Mouse (Mus musculus) liver, embryonic 11.5 days (tissue): ENCODE results near the gene Plvap. TPM values are rescaled to one million over a fixed set of nuclear protein-coding genes. Genes with fewer than 3 reads are reported as not detected.

Source experiments
- ATAC-seq: fragments of 200-750 bp; cut with Nextera tagmentation; replicated peaks from 2 replicates; pipeline ENCODE4 v1.8.0; 2017; ENCODE audit warnings: moderate number of reproducible peaks, mild to moderate bottlenecking, moderate TSS enrichment, moderate library complexity; ENCODE audit not compliant: low FRiP score
- DNase-seq: peaks from one replicate; pipeline ENCODE4 v3.0.0-alpha.2; 2017; ENCODE audit warnings: low spot score
- H3K27ac ChIP-seq: fragments of 300-500 bp; sonication (generic); 2 replicates; pipeline ENCODE4 v1.5.1; 2014; ENCODE audit warnings: mild to moderate bottlenecking, low read depth, low read length, control low read depth
- H3K27me3 ChIP-seq: fragments of 300-500 bp; sonication (generic); replicated peaks from 2 replicates; pipeline ENCODE4 v1.6.1; 2014; ENCODE audit warnings: low read length, mixed read lengths; ENCODE audit not compliant: control insufficient read depth, insufficient read depth
- H3K36me3 ChIP-seq: fragments of 300-500 bp; sonication (generic); 2 replicates; pipeline ENCODE4 v1.6.1; 2014; ENCODE audit warnings: mild to moderate bottlenecking, low read length, moderate library complexity, mixed read lengths; ENCODE audit not compliant: control insufficient read depth, insufficient read depth
- H3K4me1 ChIP-seq: fragments of 300-500 bp; sonication (generic); replicated peaks from 2 replicates; pipeline ENCODE4 v1.6.1; 2014; ENCODE audit warnings: low read length, mixed read lengths; ENCODE audit not compliant: control insufficient read depth, insufficient read depth
- H3K4me2 ChIP-seq: fragments of 300-500 bp; sonication (generic); 2 replicates; pipeline ENCODE4 v1.6.1; 2014; ENCODE audit warnings: mild to moderate bottlenecking, control low read depth, moderate library complexity
- H3K4me3 ChIP-seq: fragments of 300-500 bp; sonication (generic); 2 replicates; pipeline ENCODE4 v1.5.1; 2014; ENCODE audit warnings: low read depth, low read length, control low read depth
- H3K9ac ChIP-seq: fragments of 300-500 bp; sonication (generic); 2 replicates; pipeline ENCODE4 v1.6.1; 2014; ENCODE audit warnings: low read depth, low read length, control low read depth
- H3K9me3 ChIP-seq: fragments of 300-500 bp; sonication (generic); 2 replicates; pipeline ENCODE4 v1.6.1; 2016; ENCODE audit warnings: low read length, inconsistent platforms, mixed read lengths; ENCODE audit not compliant: control insufficient read depth
- WGBS: fragments of 180-500 bp; shearing (Covaris S2); extraction: QIAGEN DNeasy Blood & Tissue Kit; methylation state at CpG from one replicate; pipeline ENCODE4 v1.1.7; 2014; 5-methylcytosine and 5-hydroxymethylcytosine counted together
- polyA plus RNA-seq: library from polyadenylated mRNA; unstranded; fragments of >200 nt; fragmentation: Nextera tagmentation; extraction: Ambion mirVana; gene quantifications from 2 replicates; pipeline ENCODE4 v1.2.1, GENCODE M21; 2014

Gene Plvap
- polyA plus RNA-seq, 1 experiment from 2014 or later: 57.3 TPM

DNA sequence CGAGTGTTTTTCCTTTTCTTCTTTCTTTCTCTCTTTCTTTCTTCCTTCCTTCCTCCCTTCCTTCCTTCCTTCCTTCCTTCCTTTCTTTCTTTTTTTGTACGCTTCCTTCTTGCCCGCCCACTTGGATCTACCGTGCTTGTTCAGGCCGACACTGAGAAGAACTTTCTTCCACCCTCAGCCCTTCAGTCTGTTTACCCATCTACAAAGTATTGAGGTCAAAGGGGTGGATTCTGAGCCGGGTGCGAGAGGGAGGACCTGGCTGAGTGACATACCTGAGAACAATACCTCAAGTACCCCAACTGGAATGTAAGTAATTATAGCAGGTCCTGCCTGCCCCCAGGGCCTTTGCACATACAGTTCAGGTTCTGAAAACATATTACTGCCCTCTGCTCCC is 25.4 kb downstream of the Plvap start:
- H3K4me2 ChIP-seq: peak overlapping the region; percentile 88

DNA sequence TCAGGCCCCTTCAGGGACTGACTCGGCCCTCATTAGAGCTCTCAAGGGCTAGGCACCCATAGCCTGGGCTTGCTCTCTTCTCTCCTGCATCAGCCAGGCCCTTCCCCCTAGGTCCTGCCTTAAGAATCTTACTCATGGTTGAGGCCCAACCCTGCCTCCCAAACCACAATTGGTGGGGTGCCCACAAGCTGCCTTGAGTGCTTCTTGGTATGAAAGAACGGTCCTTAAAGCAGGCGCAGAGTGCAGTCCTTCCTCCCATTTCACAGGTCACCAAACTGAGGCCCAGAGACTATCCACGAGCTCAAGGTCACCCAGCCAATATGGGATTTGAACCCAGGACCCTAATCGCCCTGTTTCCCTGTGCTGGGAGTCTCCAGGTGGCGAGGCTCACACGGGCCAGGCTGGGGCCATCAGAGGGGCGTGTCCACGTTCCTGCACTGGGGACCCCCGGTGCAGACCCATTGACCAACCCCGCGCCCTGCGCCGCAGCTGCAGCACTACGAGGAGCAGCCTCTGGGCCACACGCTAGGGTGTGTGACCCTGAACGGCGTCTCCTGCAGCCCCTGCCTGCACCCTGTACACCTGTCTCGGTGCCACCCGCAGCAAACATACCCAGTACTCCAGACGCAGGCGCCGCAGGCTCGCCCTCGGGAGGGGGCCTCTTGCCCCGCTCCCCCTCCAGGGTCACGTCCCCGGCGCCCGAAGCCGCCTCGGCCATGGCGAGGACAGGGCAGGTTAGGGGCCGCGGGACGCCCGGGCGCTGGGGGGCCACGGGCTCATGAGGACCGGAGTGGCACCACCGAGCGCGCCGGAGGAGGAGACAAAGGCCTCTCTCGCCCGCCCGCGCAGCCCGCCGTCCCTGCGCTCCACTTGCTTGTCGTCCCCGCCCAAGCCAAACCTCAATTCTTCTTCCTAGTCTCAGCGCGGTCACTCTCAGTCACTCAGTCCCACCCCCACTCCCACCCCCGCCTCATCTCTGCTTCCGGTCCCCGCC is 26.1 kb downstream of the Plvap start, which contains the start of gene Ano8:
TSS of gene Ano8 (minus strand) at position 822 of the 994 bp plus-strand sequence.
- H3K4me2 ChIP-seq: peak within 1 kb of the TSS; percentile 88
- H3K36me3 ChIP-seq: peaks cover 4% of the 10 kb centered on the region; the same call in 1 of the 2 replicates
- H3K27ac ChIP-seq: 0 out of 2 replicates have a peak within 1 kb of the TSS, but pooled peaks have one; percentile 16
- H3K4me3 ChIP-seq: peak within 1 kb of the TSS; percentile 63
- DNase-seq (peak; percentile 78), ATAC-seq (peak; percentile 30)
- H3K9ac ChIP-seq: peak within 1 kb of the TSS; percentile 61
- no peaks in the 10 kb centered on the region for H3K9me3 ChIP-seq
- H3K27me3 ChIP-seq: peaks cover 17% of the 10 kb centered on the region
- peaks cover 17% of the 10 kb centered on the region for H3K4me1 ChIP-seq
- 6% methylated on average over 58 of the region's 58 CpGs for WGBS

More for the DNA sequence above, 25.4 kb downstream of the Plvap start:
- no peak overlapping the region; the same call in 1 of the 2 replicates for H3K4me3 ChIP-seq
- WGBS: 26% methylated on average over 7 of the region's 7 CpGs
- DNase-seq: no peak
- H3K9ac ChIP-seq: no peak overlapping the region
- H3K27ac ChIP-seq: no peak overlapping the region
- H3K36me3 ChIP-seq: peaks cover 10% of the 10 kb centered on the region; the same call in 1 of the 2 replicates
- peaks cover 10% of the 10 kb centered on the region for H3K27me3 ChIP-seq
- no peaks in the 10 kb centered on the region for H3K9me3 ChIP-seq
- no peak for ATAC-seq
- H3K4me1 ChIP-seq: peaks cover 11% of the 10 kb centered on the region

DNA sequence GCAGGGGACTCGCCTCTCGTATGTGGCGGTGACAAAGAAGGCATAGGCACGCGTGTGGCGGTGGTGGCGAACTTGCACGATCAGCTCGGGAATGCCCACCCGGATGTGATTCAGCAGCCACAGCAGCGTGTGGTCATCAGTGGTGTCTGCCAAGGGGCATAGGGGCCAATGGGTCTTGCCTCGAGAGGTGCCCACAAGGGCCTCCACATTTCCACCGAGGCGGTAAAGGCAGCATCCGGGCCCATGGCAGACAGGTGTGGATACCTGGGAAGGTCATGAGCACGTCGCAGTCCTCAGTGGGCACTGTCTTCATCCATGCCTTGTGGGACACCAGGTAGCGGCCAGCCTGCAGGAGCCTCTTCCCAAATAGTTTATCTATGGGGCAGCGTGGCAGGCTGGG is 26.8 kb downstream of the Plvap start:
- peaks cover 15% of the 10 kb centered on the region for H3K4me1 ChIP-seq
- no peaks in the 10 kb centered on the region for H3K36me3 ChIP-seq
- H3K4me2 ChIP-seq: peak overlapping the region; percentile 88; the same call in 1 of the 2 replicates
- no peak overlapping the region for H3K27ac ChIP-seq
- ATAC-seq (no peak), DNase-seq (no peak)
- no peak overlapping the region for H3K4me3 ChIP-seq
- WGBS: 89% methylated on average over 19 of the region's 19 CpGs
- H3K9me3 ChIP-seq: no peaks in the 10 kb centered on the region
- H3K27me3 ChIP-seq: peaks cover 18% of the 10 kb centered on the region
- H3K9ac ChIP-seq: no peak overlapping the region

DNA sequence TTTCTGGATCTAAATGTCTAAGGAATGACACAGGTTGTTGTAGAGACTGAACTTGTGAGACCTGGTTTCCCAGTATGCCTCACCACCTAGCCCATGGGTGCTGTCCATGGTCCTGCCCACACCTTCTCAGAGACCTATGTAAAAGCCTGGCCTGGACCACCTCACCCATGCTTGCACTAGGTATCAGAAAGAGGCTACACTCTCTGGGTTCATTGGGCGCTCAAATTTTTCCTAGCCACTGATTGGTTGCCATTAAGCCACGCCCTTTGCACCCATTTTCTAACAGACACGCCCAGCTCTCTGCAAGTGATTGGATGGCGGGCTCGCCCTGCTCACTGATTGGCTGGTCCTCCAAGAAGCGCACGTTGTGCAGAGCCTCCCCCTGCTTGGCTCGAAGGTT is 27.6 kb downstream of the Plvap start:
- Histone ChIP-seq H3K9me3 (no peaks in the 10 kb centered on the region), H3K4me3 (no peak overlapping the region), H3K27ac (no peak overlapping the region), H3K4me2 (no peak overlapping the region), H3K9ac (no peak overlapping the region), H3K27me3 (peaks cover 18% of the 10 kb centered on the region), H3K36me3 (no peaks in the 10 kb centered on the region), H3K4me1 (peaks cover 8% of the 10 kb centered on the region)
- peak; percentile 67 for DNase-seq
- ATAC-seq: peak; percentile 21; the same call in 1 of the 2 replicates
- 43% methylated on average over 8 of the region's 8 CpGs for WGBS

DNA sequence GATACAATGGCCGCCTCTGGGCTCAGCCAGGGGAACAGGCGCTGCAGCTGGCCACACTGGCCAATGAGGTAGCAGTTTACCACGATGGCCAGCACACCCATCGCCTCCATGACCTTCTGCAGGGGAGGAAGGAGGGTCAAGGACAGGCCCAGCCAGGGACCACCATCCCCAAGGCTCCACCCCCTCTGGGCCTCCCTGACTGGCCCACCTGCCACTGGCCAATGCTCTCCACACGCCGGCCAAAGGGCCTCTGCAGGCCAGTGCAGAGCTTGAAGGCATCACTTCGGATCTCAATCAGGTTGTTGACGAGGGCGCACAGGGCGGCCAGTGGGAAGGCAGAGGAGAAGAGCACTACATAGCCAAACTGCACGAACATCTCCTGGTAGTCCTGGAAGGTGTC is 32.6 kb downstream of the Plvap start:
- Histone ChIP-seq H3K27me3 (peaks cover 18% of the 10 kb centered on the region), H3K4me3 (no peak overlapping the region), H3K27ac (no peak overlapping the region), H3K9me3 (no peaks in the 10 kb centered on the region), H3K9ac (no peak overlapping the region), H3K36me3 (peaks cover 12% of the 10 kb centered on the region), H3K4me1 (peaks cover 16% of the 10 kb centered on the region), H3K4me2 (no peak overlapping the region)
- no peak for ATAC-seq
- DNase-seq: no peak
- 82% methylated on average over 11 of the region's 11 CpGs for WGBS

DNA sequence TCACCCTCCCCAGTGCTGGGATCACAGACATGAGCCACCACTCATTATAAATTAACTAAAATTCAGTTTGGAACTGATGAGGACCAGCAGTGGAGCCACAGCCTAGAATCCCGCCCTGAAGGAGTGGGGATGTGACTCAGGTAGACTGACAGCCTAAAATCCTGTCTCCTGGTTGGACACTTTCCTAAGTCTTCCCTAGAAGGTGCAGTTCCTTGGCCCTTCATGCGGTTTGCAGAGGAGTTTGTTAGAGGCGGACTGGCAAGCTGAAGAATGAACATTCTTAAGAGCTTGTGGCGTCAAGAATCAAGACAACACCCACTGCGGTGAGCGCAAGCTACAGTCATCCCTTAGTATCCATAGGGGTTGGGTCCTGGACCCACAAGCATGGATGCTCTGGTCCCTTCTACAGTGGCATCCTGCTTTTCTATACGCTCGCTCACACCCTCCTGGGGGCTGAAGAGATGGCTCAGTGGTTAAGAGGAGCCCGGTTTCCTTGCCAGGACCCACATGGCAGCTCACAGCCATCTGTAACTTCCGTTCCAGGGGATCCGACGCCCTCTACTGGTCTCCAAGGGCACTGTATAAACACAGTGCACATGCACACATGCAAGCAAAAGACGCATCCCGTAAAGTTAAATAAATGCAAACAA is 34.2 kb downstream of the Plvap start:
- Histone ChIP-seq H3K9ac (peak overlapping the region; percentile 75), H3K4me2 (peak overlapping the region; percentile 93), H3K9me3 (no peaks in the 10 kb centered on the region), H3K4me1 (peaks cover 16% of the 10 kb centered on the region), H3K27me3 (peaks cover 18% of the 10 kb centered on the region), H3K36me3 (peaks cover 20% of the 10 kb centered on the region), H3K27ac (no peak overlapping the region), H3K4me3 (peak overlapping the region; percentile 70)
- WGBS: 35% methylated on average over 14 of the region's 14 CpGs
- no peak for DNase-seq
- ATAC-seq: no peak

DNA sequence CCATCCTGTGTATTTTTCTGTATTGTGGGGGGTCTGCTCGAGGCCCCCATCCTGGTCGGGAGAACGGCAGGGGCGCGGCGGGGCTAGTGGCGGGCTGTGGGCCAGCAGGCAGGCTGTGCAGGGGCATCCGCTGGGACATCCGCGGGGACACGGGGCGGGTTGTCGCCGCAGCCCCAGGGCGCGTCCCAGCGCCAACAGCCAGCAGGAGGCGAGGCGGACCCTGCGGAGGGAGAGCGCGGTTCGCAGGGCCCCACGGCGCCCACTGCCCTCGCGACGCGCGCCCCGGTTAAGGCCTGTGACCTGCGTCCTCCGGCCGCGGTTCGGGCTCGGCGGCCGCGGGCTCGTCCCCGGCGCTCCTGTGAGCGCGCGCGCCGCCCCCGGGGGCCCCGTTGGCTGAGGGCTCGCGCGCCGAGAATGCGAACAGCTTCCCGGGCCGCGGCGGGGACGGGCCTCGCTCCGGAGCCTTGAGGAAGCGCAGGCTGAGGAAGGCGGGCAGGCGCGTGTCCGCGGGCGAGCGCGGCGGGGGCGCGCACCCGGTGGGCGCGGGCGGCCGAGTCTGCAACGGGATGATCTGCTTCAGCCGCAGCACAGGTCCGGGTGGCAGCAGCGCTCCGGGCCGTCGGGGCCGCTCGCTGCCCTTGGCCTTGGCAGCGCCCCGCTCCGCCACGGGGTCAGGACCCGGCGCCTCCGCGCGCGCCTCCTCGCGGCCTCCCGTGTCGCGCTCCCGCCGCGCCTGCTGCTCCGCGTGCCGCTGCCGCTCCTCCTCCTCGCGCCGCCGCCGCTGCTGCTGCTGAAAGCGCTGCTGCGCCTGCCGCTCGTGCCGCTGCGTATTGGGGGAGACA is 35.2 kb downstream of the Plvap start:
- H3K4me1 ChIP-seq: peaks cover 16% of the 10 kb centered on the region
- peak overlapping the region; percentile 75 for H3K9ac ChIP-seq
- DNase-seq (peak; percentile 85), ATAC-seq (peak; percentile 81)
- peak overlapping the region; percentile 73 for H3K27ac ChIP-seq
- no peaks in the 10 kb centered on the region for H3K9me3 ChIP-seq
- H3K4me2 ChIP-seq: peak overlapping the region; percentile 93
- under 1% methylated on average over 101 of the region's 121 CpGs for WGBS
- peak overlapping the region; percentile 70 for H3K4me3 ChIP-seq
- H3K27me3 ChIP-seq: peaks cover 10% of the 10 kb centered on the region
- peaks cover 29% of the 10 kb centered on the region for H3K36me3 ChIP-seq

DNA sequence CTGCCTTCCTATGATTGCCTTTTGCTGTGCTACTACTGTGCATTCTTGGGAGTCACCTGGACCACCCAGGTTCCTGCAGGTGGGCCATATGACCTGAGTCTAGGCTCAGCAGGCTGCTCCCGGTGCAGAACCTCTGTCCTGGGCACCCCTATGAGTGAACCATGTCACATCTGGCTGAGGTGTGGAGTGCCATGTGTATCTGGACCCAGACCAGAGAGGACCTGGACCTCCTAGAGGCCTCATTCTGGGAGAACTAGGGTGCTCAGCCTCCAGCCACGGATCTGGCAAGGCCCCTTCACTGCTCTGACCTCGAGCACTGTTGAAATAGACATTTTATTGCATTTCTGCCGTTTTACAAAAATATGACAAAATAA is 35.9 kb downstream of the Plvap start:
- Histone ChIP-seq H3K9ac (peak overlapping the region; percentile 75), H3K27me3 (peaks cover 4% of the 10 kb centered on the region), H3K4me2 (peak overlapping the region; percentile 93), H3K36me3 (peaks cover 34% of the 10 kb centered on the region), H3K27ac (peak overlapping the region; percentile 73; the same call in 1 of the 2 replicates), H3K9me3 (no peaks in the 10 kb centered on the region), H3K4me1 (peaks cover 14% of the 10 kb centered on the region), H3K4me3 (peak overlapping the region; percentile 70)
- DNase-seq (no peak), ATAC-seq (no peak)
- WGBS: 31% methylated on average over 4 of the region's 4 CpGs
